Mouse (Mus musculus) lung, postnatal 25 days (tissue): ENCODE measurements around the gene Myb.

Source experiments
- DNase-seq: peaks from one replicate; pipeline ENCODE4 v3.0.0; 2022; ENCODE audit warnings: low spot score

Myb gene

DNA sequence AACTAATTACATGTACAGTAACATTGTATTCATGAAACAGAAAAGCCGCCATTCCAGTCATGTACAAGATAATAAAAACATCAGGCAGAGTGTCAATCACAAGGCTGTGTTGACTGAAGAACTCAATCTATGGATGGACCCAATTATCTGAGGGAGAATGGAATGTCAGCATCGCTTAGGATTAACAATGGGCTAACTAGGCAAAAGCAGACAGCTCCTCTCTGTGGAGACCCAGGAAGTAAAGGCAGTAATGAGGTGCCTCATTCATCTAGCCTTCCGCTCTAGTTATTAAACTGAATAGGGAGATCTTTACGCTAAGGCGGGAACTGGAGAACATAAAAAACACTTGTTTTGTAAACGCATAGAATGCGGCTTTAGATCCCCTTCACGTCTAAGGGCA, 78.3 kb downstream of the Myb start:
- DNase-seq: no peak

DNA sequence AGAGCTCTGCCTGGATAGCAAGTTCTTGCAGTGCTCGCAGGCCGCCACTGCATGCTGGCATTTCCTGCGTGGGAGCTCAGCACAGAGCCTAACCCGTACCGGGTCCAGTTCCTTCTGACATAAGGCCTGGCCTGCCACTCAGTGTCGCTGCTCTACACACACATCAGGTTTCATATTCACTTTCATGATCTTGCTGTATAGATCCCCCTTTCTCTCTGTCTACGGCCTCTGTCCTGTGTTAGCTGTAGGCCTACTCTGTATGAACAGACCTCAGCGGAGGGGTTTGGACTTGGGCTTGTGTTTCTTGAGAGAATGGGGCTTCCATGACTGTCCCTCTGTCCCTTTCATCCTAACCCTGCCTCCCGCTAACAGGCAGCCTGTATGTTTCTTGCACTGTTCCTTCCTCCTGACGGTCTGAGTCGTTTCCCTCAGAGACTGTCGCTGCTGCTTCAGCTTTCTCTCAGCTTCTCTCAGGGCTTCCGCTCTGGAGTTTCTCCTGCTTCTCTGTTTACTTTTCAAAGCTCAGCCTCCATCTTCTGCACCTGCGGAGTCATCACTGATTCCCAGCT, 83.5 kb downstream of the Myb start:
- DNase-seq: peak; percentile 32

DNA sequence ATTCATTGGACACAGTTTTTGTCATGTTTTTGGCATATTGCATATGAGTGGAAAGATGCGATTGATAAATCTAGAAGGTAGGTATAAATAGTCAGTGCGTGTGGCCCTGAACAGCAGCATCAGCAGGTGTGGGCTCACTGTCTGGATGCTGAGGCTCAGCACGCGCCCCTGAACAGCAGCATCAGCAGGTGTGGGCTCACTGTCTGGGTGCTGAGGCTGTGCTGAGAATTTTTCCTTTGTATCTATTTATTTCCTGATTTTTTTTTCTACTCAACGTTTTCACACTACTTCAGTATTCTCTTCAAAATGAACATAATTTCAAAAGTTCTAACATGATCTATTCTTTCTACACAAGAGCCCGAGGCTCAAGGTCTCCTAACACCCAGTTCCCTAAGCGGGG, 84.1 kb downstream of the Myb start:
- DNase-seq: no peak

DNA sequence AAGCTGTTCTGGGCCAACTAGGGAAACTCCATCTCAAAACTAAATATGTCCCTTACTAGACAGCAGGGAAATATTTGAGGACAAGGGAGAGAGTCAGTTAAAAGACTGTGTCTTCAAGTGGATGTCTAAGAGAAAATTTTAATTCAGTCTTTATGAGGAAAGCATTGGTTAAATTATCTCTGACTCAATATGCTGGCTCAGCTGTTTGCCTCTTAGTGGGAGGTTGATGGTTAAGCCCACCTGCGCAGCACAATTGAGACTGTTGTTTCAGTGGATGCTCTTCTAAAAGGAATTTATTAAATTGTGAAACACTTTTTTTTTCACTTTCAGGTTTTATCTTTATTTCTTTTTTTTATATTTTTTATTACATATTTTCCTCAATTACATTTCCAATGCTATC, 84.6 kb downstream of the Myb start:
- DNase-seq: no peak
